Mouse (Mus musculus) myocyte (in vitro differentiated cells): ENCODE results near the gene Myo1e. TPM values are rescaled to one million over a fixed set of nuclear protein-coding genes. Genes with fewer than 3 reads are reported as not detected.

Source experiments
- H3K27me3 ChIP-seq: one replicate; pipeline ENCODE4 v1.6.1; 2011; ENCODE audit not compliant: control insufficient read depth, insufficient read depth, insufficient read length
- H3K36me3 ChIP-seq: one replicate; pipeline ENCODE4 v1.6.1; 2011; ENCODE audit not compliant: control insufficient read depth, insufficient read depth
- H3K4me2 ChIP-seq: one replicate; pipeline ENCODE4 v1.6.1; 2011; ENCODE audit warnings: low read depth, control low read depth
- H3K4me3 ChIP-seq: one replicate; pipeline ENCODE4 v1.5.1; 2011; ENCODE audit warnings: mild to moderate bottlenecking, control low read depth, moderate library complexity
- H3K79me2 ChIP-seq: one replicate; pipeline ENCODE4 v1.6.1; 2011; ENCODE audit not compliant: control insufficient read depth, insufficient read depth
- H3ac ChIP-seq: one replicate; pipeline ENCODE4 v1.6.1; 2011; ENCODE audit not compliant: control insufficient read depth, insufficient read length
- CEBPB ChIP-seq: IDR thresholded peaks from 2 replicates; pipeline ENCODE4 v1.6.1; 2011; ENCODE audit warnings: mild to moderate bottlenecking, moderate library complexity; ENCODE audit not compliant: poor library complexity, insufficient read depth, severe bottlenecking
- E2F4 ChIP-seq: IDR thresholded peaks from one replicate; pipeline ENCODE4 v1.6.1; 2011; ENCODE audit warnings: mild to moderate bottlenecking, control low read depth, moderate library complexity; ENCODE audit not compliant: insufficient read depth
- MAX ChIP-seq: IDR thresholded peaks from one replicate; pipeline ENCODE4 v1.6.1; 2011; ENCODE audit warnings: low read depth, mild to moderate bottlenecking, control low read depth
- MYOD1 ChIP-seq, 3 experiments: IDR thresholded peaks; one replicate each; pipeline ENCODE4 v1.6.1; 2011; ENCODE audit warnings: control low read depth in 2 of 3, low read depth in 2 of 3, mild to moderate bottlenecking in 2 of 3, moderate library complexity in 1 of 3; ENCODE audit not compliant: insufficient read length in 2 of 3, control insufficient read depth in 1 of 3
- MYOG ChIP-seq, 3 experiments: IDR thresholded peaks; one replicate each; pipeline ENCODE4 v1.6.1; 2011; ENCODE audit warnings: control low read depth in 2 of 3, low read depth in 2 of 3, mild to moderate bottlenecking in 2 of 3; ENCODE audit not compliant: insufficient read length in 2 of 3, control insufficient read depth in 1 of 3, insufficient read depth in 1 of 3
- POLR2A ChIP-seq: IDR thresholded peaks from one replicate; pipeline ENCODE4 v1.6.1; 2011; ENCODE audit warnings: low read depth, mild to moderate bottlenecking, control low read depth, moderate library complexity; ENCODE audit not compliant: insufficient read length
- POLR2AphosphoS2 ChIP-seq: IDR thresholded peaks from one replicate; pipeline ENCODE4 v1.6.1; 2011; ENCODE audit warnings: low read depth, control low read depth; ENCODE audit not compliant: insufficient read length
- REST ChIP-seq: IDR thresholded peaks from one replicate; pipeline ENCODE4 v1.6.1; 2011; ENCODE audit warnings: mild to moderate bottlenecking, control low read depth, moderate library complexity; ENCODE audit not compliant: insufficient read depth, insufficient read length
- SRF ChIP-seq: IDR thresholded peaks from one replicate; pipeline ENCODE4 v1.6.1; 2011; ENCODE audit warnings: low read depth; ENCODE audit not compliant: control insufficient read depth, insufficient read length
- TCF12 ChIP-seq: IDR thresholded peaks from one replicate; pipeline ENCODE4 v1.6.1; 2011; ENCODE audit warnings: mild to moderate bottlenecking, control low read depth; ENCODE audit not compliant: poor library complexity, insufficient read depth, severe bottlenecking
- TCF3 ChIP-seq: IDR thresholded peaks from one replicate; pipeline ENCODE4 v1.6.1; 2011; ENCODE audit warnings: low read depth, control low read depth; ENCODE audit not compliant: insufficient read length
- USF1 ChIP-seq: IDR thresholded peaks from one replicate; pipeline ENCODE4 v1.6.1; 2011; ENCODE audit warnings: low read depth, mild to moderate bottlenecking, control low read depth, moderate library complexity
- polyA plus RNA-seq: library from polyadenylated mRNA; unstranded; fragments of >200 nt; fragmentation: generic; extraction: Trizol; gene quantifications from one replicate; pipeline ENCODE4 v1.2.1, GENCODE M21; 2012; ENCODE audit warnings: missing spikeins

Gene Myo1e
- polyA plus RNA-seq, 1 experiment = 26.5 TPM

GRCm38 (mm10) chr9:70384958-70385728 lies 178.0 kb downstream of the Myo1e start:
- H3K36me3 ChIP-seq = peaks cover 52% of the 10 kb centered on the region
- H3K79me2 ChIP-seq = no peaks in the 10 kb centered on the region
- no peaks in the 10 kb centered on the region for H3K27me3 ChIP-seq
- H3ac ChIP-seq = no peak overlapping the region
- no peak overlapping the region for H3K4me2 ChIP-seq
- no peak overlapping the region for H3K4me3 ChIP-seq
- no peak for TF ChIP-seq MYOD1 (IDR thresholded peaks at IDR 0.05; ENCODE audit: control insufficient read depth in 1 of 3, insufficient read length in 2 of 3, low read depth in 2 of 3)
- no peak for TF ChIP-seq TCF12
- TF ChIP-seq POLR2A = no peak
- TF ChIP-seq CEBPB = no peak
- TF ChIP-seq USF1 = no peak
- no peak for TF ChIP-seq TCF3
- TF ChIP-seq MAX = no peak
- no peak for TF ChIP-seq E2F4
- no peak for TF ChIP-seq SRF
- no peak for TF ChIP-seq REST
- no peak for TF ChIP-seq MYOG (IDR thresholded peaks at IDR 0.05; ENCODE audit: control insufficient read depth in 1 of 3, insufficient read depth in 1 of 3, insufficient read length in 2 of 3, low read depth in 2 of 3)
- no peak for TF ChIP-seq POLR2AphosphoS2

GRCm38 (mm10) chr9:70387410-70388119 lies 180.4 kb downstream of the Myo1e start:
- Histone ChIP-seq H3K27me3 (no peaks in the 10 kb centered on the region), H3ac (no peak overlapping the region), H3K4me3 (no peak overlapping the region), H3K36me3 (peaks cover 55% of the 10 kb centered on the region), H3K4me2 (no peak overlapping the region), H3K79me2 (no peaks in the 10 kb centered on the region)
- TF ChIP-seq POLR2AphosphoS2 = no peak
- no peak for TF ChIP-seq USF1
- no peak for TF ChIP-seq CEBPB

- Histone ChIP-seq H3K79me2 (no peaks in the 10 kb centered on the region), H3K4me3 (no peak overlapping the region), H3ac (no peak overlapping the region), H3K36me3 (peaks cover 53% of the 10 kb centered on the region), H3K4me2 (no peak overlapping the region), H3K27me3 (no peaks in the 10 kb centered on the region)
- no peak for TF ChIP-seq POLR2A
- TF ChIP-seq USF1 = no peak
- no peak for TF ChIP-seq MYOD1 (IDR thresholded peaks at IDR 0.05; ENCODE audit: control insufficient read depth in 1 of 3, insufficient read length in 2 of 3, low read depth in 2 of 3)
- TF ChIP-seq MAX = no peak
- no peak for TF ChIP-seq TCF3
- no peak for TF ChIP-seq POLR2AphosphoS2
- no peak for TF ChIP-seq MYOG (IDR thresholded peaks at IDR 0.05; ENCODE audit: control insufficient read depth in 1 of 3, insufficient read depth in 1 of 3, insufficient read length in 2 of 3, low read depth in 2 of 3)
- TF ChIP-seq TCF12 = no peak
- TF ChIP-seq SRF = no peak
- TF ChIP-seq REST = no peak
- TF ChIP-seq CEBPB = no peak
- no peak for TF ChIP-seq E2F4
These were observed 182.4 kb downstream of the Myo1e start for GRCm38 (mm10) chr9:70389548-70389947.

GRCm38 (mm10) chr9:70391042-70391441 lies 183.9 kb downstream of the Myo1e start:
- no peaks in the 10 kb centered on the region for H3K27me3 ChIP-seq
- H3K4me2 ChIP-seq = no peak overlapping the region
- H3K36me3 ChIP-seq = peaks cover 52% of the 10 kb centered on the region
- no peak overlapping the region for H3ac ChIP-seq
- H3K4me3 ChIP-seq = no peak overlapping the region
- no peaks in the 10 kb centered on the region for H3K79me2 ChIP-seq
- no peak for TF ChIP-seq SRF
- TF ChIP-seq MYOG (IDR thresholded peaks at IDR 0.05; ENCODE audit: control insufficient read depth in 1 of 3, insufficient read depth in 1 of 3, insufficient read length in 2 of 3, low read depth in 2 of 3) = no peak
- no peak for TF ChIP-seq POLR2A
- TF ChIP-seq TCF3 = no peak
- no peak for TF ChIP-seq E2F4
- TF ChIP-seq CEBPB = no peak
- TF ChIP-seq REST = no peak
- TF ChIP-seq POLR2AphosphoS2 = no peak
